Mouse (Mus musculus): Measurements from ENCODE around the gene Spo11. TPM values are rescaled to one million over a fixed set of nuclear protein-coding genes. Genes with fewer than 3 reads are reported as not detected.

Spo11 gene
- polyA plus RNA-seq, 1 experiment from 2014 or later = 0.27 TPM

DNA sequence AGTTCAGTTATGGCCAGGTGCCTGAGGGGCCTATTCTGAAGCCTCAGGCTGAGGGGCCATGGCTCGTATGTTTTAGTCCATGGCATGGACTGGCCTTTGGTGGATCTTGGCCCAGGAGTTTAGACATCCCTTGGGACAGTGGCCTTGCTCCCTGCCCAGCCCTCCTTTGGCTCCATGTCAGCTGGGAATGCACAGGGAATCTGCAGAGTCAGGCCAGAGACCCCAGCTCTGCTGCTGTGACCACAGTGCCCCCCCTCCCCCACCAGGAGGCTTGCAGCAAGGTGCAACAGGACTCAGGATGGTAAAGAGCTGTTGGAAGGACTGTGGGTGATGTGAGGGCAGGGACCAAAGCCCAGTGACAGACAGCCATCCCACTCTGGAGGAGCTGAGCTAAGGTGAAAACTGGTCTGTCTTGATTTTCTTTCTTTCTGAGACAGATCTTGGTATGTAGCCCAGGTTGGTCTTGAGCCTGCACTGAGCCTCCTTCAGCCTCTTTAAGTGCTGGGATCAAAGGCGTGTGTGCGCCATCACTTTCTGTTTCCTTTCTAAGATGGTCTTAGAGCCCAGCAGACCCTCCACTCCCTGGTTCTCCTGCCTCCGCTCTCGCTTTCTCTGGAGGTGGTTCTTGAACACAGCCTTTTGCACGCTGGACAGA lies 49.8 kb downstream of the Spo11 start:
- peaks cover 82% of the 10 kb centered on the region for H3K36me3 ChIP-seq (replicated peaks)
- H3K9ac ChIP-seq = no peak overlapping the region
- H3K4me1 ChIP-seq = peaks cover 54% of the 10 kb centered on the region
- H3K9me3 ChIP-seq = no peaks in the 10 kb centered on the region
- H3K4me3 ChIP-seq (replicated peaks) = no peak overlapping the region
- H3K27me3 ChIP-seq = no peaks in the 10 kb centered on the region
- WGBS = 87% methylated on average over 6 of the region's 6 CpGs
- peak overlapping the region; percentile 27; the same call in 1 of the 2 replicates for H3K27ac ChIP-seq
- ATAC-seq (ENCODE audit: low FRiP score) = no peak
- no peak overlapping the region for H3K4me2 ChIP-seq

DNA sequence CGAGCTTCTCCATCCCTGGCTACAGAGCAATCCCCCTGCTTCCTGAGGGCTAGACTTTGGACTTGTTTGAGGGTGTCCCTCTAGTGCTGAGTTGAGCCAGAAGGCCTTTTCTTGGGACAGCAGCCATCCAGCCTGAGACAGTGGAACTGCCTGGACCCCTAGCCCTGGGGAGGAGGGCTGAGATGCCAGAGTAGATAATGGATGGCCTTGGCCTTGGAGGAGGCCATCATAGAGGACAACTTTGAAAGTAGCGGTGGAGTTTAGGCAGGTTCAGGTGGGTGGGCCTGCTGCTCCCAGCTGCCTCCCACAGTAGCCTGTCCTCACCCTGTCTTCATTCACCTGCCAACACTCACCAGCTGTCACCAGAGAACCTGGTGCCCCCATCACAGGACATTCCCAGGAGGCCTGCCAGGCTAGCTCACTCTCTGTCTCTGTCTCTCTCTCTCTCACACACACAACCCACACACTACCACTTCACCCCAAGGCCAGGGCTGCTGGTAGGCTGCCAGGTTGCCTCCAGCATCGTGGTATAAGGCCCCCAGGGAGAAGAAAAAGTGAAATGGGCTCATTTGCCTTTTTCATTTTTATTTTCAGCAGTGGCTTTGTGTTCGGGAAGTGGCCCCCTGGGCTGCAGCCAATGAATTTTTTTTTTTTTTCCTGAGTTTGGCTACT lies 50.5 kb downstream of the Spo11 start:
- Histone ChIP-seq H3K36me3 (replicated peaks) (peaks cover 88% of the 10 kb centered on the region), H3K9ac (no peak overlapping the region), H3K4me3 (replicated peaks) (no peak overlapping the region), H3K9me3 (no peaks in the 10 kb centered on the region), H3K4me2 (no peak overlapping the region), H3K27me3 (no peaks in the 10 kb centered on the region), H3K4me1 (peaks cover 47% of the 10 kb centered on the region), H3K27ac (no peak overlapping the region)
- WGBS = 83% methylated on average over 4 of the region's 4 CpGs
- no peak for ATAC-seq (ENCODE audit: low FRiP score)

DNA sequence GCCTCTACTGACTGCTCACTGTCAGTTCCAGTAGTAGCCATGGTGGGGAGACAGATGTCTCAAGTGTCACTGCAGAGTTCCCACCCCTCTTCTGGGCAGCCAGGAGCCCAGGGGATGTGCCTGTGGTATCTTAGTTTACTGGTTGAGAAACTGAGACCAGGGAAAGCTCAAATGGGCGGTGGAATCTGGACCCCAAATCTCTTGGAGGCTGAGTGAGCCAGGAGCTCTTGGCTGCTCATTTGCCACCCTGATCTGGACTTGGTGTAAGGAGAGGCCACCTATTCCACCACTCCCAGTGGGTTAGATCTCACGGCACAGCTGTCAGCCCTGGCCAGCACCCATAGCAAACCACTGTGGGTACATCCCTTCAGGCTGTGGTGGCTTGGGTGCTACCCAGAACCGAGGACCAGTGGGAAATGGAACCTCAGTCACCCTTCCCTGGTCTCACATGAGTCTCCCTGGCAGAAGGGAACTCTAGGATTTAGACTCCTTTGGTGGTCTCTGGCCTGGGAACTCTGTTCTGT lies 51.1 kb downstream of the Spo11 start:
- Histone ChIP-seq H3K4me2 (no peak overlapping the region), H3K27ac (no peak overlapping the region), H3K36me3 (replicated peaks) (peaks cover 91% of the 10 kb centered on the region), H3K4me1 (peaks cover 41% of the 10 kb centered on the region), H3K9ac (no peak overlapping the region), H3K4me3 (replicated peaks) (no peak overlapping the region), H3K9me3 (no peaks in the 10 kb centered on the region), H3K27me3 (no peaks in the 10 kb centered on the region)
- ATAC-seq (ENCODE audit: low FRiP score) = no peak
- 95% methylated on average over 3 of the region's 3 CpGs for WGBS

DNA sequence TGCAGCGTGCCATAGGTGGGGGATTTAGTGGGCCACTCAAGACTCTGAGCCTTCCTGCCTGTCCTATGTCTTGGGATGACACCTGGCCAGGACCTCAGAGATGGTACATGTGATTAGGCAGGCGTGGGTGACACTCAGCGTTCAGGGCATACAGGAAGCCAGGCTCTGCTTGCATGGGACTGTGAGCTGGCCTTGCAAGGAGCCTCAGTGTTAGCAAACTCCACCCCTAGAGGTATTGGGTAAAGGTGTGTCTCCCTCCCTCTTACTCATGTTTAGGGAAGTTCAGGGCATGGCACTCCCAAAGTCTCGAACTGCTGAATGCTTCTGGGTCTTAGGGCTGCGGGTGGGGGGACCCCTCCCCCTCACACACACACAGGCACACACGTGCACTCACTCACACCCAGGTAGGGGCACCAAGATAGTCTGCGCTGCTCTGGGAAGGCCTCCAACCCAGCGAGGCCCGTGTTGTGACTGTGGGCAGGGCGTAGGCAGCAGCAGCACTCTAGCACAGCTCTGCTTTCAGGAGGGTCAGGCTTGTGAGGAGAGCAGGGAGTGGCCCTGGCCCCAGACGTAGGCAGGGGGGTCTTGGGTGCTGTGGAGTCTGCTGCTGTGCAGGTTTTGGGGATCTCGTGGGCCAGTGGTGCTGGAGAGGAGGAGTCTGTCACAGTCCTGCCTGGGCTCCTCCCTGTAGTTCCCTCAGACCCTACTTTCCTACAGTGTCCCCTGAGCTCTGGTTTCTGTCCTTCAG lies 53.3 kb downstream of the Spo11 start:
- WGBS = 78% methylated on average over 12 of the region's 12 CpGs
- Histone ChIP-seq H3K9me3 (no peaks in the 10 kb centered on the region), H3K4me3 (replicated peaks) (no peak overlapping the region), H3K9ac (no peak overlapping the region), H3K4me1 (peaks cover 19% of the 10 kb centered on the region), H3K4me2 (no peak overlapping the region), H3K27ac (no peak overlapping the region), H3K36me3 (replicated peaks) (peaks cover 98% of the 10 kb centered on the region), H3K27me3 (no peaks in the 10 kb centered on the region)
- ATAC-seq (ENCODE audit: low FRiP score) = no peak

DNA sequence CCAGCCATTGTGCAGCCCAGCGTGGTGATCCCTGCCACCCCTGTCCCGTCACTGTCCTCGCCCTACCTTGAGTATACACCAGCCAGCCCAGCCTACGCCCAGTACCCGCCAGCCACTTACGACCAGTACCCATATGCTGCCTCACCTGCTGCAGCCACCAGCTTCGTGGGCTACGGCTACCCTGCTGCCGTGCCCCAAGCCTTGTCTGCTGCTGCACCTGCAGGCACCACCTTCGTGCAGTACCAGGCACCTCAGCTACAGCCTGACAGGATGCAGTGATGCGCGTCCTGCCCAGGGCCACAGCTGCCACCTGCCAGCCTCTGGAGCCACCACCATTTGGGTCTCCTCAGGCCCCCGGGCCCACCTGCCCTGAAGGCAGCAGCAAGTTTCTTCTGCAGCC lies 56.0 kb downstream of the Spo11 start:
- peaks cover 72% of the 10 kb centered on the region for H3K36me3 ChIP-seq (replicated peaks)
- H3K9me3 ChIP-seq = no peaks in the 10 kb centered on the region
- H3K9ac ChIP-seq = no peak overlapping the region
- no peak overlapping the region for H3K4me3 ChIP-seq (replicated peaks)
- no peaks in the 10 kb centered on the region for H3K27me3 ChIP-seq
- WGBS = 95% methylated on average over 13 of the region's 13 CpGs
- no peak overlapping the region for H3K4me2 ChIP-seq
- no peak for ATAC-seq (ENCODE audit: low FRiP score)
- H3K4me1 ChIP-seq = no peaks in the 10 kb centered on the region
- no peak overlapping the region for H3K27ac ChIP-seq

DNA sequence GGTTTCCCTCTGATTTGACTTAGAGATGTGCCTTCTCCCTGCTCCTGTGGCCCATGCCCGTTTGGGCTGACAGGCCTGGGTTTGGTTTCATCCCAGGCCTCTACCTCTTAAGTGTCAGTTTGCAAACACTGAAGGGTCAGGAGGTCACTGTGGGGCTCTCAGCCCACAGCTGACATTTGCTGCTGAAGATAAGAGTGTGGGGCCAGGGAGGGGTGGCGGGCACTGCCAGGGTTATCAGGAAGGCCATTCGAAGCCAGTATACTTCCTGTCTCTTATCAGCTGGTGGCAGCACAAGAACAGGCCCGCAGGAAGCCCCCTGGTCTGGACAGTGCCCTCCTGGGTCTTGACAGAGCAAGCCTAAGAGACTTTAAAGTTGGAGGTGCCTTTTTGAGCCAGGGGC lies 57.5 kb downstream of the Spo11 start:
- Histone ChIP-seq H3K27ac (0 out of 2 replicates have a peak overlapping the region, but pooled peaks have one; percentile 11), H3K4me3 (replicated peaks) (no peak overlapping the region), H3K4me2 (no peak overlapping the region), H3K9ac (no peak overlapping the region), H3K27me3 (no peaks in the 10 kb centered on the region), H3K36me3 (replicated peaks) (peaks cover 57% of the 10 kb centered on the region), H3K9me3 (no peaks in the 10 kb centered on the region), H3K4me1 (no peaks in the 10 kb centered on the region)
- WGBS = 83% methylated on average over 4 of the region's 4 CpGs
- no peak for ATAC-seq (ENCODE audit: low FRiP score)

DNA sequence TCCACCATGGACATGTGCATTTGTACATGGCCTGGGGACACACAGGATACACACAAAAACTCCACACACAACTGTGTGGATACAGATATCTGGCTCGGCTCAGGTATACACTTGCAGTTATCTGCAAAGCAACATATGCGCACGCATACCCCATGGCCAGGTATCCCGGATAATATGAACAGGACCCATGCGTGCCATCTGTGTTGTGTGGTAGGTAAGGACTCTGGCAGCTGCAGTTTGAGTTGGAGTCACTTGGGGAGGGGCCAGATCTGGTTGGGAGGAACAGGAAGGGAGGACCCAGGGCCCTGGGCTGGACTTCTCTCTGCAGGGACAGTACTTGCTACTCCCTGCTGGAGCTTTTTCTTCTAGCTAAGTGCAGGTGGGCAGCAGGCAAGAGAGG lies 58.2 kb downstream of the Spo11 start:
- no peaks in the 10 kb centered on the region for H3K27me3 ChIP-seq
- H3K27ac ChIP-seq = peak overlapping the region; percentile 46; the same call in 1 of the 2 replicates
- H3K4me3 ChIP-seq (replicated peaks) = no peak overlapping the region
- H3K9me3 ChIP-seq = no peaks in the 10 kb centered on the region
- H3K9ac ChIP-seq = no peak overlapping the region
- ATAC-seq (ENCODE audit: low FRiP score) = no peak
- no peak overlapping the region for H3K4me2 ChIP-seq
- no peaks in the 10 kb centered on the region for H3K4me1 ChIP-seq
- WGBS = 92% methylated on average over 5 of the region's 5 CpGs
- H3K36me3 ChIP-seq (replicated peaks) = peaks cover 50% of the 10 kb centered on the region

DNA sequence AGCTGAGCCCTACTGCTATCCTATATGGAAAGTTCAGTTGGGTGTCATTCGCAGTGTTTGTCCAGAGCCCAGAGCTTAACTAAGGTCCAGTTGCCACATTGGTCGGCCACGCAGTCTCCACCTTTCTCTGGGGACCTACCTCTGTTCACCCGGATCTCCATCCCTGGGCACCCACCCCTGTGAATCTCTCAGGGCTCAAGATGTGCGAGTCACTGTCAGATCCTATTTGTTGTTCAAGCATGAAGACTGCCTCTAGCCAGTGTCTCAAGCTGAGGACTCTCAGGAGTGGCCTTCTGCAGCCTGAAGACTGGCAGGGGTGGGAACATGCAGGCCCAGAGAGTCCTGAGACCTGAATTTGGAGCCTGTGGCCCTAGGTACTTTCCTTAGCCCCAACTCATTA lies 58.6 kb downstream of the Spo11 start:
- Histone ChIP-seq H3K4me1 (no peaks in the 10 kb centered on the region), H3K9me3 (no peaks in the 10 kb centered on the region), H3K27me3 (no peaks in the 10 kb centered on the region), H3K27ac (0 out of 2 replicates have a peak overlapping the region, but pooled peaks have one; percentile 46), H3K4me2 (no peak overlapping the region), H3K9ac (no peak overlapping the region), H3K36me3 (replicated peaks) (peaks cover 46% of the 10 kb centered on the region), H3K4me3 (replicated peaks) (no peak overlapping the region)
- ATAC-seq (ENCODE audit: low FRiP score) = no peak
- 83% methylated on average over 5 of the region's 5 CpGs for WGBS

DNA sequence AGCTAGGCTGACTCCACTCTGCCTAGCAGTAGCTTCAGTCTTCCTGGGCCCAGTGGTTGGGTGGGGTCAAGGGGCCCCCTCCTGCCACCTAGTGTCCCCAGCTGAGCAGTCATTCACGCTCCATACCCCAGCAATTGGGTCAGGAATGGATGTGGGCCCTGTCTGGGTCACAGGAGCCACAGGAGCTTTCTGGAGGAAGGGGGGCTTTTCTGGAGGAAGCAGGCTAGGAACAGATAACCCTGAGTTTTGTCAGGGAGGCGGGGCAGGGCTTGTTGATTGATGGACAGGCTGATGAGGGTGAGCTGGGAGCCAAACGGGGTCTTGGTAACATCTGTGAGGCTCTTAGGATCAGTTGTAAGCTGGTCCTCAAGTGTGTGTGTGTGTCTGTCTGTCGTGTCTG lies 59.1 kb downstream of the Spo11 start:
- no peak overlapping the region for H3K27ac ChIP-seq
- WGBS = 68% methylated on average over 4 of the region's 4 CpGs
- H3K36me3 ChIP-seq (replicated peaks) = peaks cover 41% of the 10 kb centered on the region
- no peaks in the 10 kb centered on the region for H3K9me3 ChIP-seq
- H3K4me1 ChIP-seq = no peaks in the 10 kb centered on the region
- ATAC-seq (ENCODE audit: low FRiP score) = no peak
- H3K4me3 ChIP-seq (replicated peaks) = no peak overlapping the region
- no peaks in the 10 kb centered on the region for H3K27me3 ChIP-seq
- H3K9ac ChIP-seq = no peak overlapping the region
- H3K4me2 ChIP-seq = no peak overlapping the region

DNA sequence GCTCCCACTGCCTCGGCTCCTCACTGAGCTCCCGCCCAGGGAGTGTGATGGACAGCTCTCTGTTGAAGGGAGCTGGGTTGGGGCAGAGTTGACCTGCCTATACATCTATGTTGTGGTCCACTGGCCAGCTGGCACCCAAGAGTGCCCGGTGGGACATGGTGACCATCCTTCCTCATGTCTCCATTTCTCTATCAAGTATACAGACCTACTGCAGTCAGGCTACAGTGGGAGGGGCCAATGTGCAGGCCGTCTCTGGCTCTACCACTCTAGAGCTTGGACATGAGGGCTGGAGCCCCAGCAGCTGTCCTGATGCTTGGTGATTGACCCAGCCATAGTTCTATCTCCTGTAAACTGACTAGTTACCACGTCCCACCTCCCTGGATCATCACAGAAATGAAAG lies 59.8 kb downstream of the Spo11 start:
- Histone ChIP-seq H3K4me1 (no peaks in the 10 kb centered on the region), H3K27me3 (no peaks in the 10 kb centered on the region), H3K4me3 (replicated peaks) (no peak overlapping the region), H3K9ac (no peak overlapping the region), H3K36me3 (replicated peaks) (peaks cover 33% of the 10 kb centered on the region), H3K9me3 (no peaks in the 10 kb centered on the region), H3K4me2 (no peak overlapping the region), H3K27ac (no peak overlapping the region)
- WGBS = 74% methylated on average over 5 of the region's 5 CpGs
- ATAC-seq (ENCODE audit: low FRiP score) = no peak

DNA sequence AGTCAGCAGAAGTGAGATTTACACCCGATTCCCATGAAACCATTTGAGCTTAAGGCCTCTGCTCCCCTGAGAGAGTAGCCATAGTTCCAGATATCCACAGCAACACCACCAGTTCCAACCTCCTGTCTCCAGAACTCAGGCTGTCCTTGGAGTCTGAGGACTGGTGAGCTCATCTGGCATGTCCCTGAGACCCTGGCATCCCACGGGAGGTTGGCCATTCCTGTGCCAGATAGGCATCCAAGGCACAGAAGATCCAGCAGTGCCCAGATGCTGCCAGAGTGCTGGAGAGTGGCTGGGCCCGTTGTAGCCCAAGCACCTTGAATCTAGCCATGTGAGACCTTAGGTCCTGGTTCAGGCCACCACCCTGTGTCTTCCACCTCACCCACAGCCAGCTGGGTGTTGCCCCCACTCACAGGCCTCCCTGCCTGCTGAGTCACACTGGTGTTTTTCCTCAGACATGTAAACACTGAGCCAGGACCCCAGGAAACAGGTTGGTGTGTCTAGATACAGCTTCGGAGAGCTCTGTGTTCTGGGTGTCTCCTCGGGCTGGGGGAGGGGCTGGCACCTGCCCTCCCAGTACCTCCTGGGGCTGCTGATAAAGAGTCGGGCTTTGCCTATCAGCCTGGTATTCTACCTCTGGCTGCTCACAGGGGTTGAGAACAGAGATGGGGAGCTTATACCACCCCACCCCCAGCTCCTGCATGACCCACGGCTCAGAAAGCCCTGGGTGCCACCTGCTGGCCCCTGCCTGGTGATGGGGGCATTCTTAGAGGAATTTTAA lies 60.5 kb downstream of the Spo11 start:
- no peak; the same call in 1 of the 2 replicates for ATAC-seq (ENCODE audit: low FRiP score)
- WGBS = 79% methylated on average over 7 of the region's 7 CpGs
- no peak overlapping the region for H3K27ac ChIP-seq

DNA sequence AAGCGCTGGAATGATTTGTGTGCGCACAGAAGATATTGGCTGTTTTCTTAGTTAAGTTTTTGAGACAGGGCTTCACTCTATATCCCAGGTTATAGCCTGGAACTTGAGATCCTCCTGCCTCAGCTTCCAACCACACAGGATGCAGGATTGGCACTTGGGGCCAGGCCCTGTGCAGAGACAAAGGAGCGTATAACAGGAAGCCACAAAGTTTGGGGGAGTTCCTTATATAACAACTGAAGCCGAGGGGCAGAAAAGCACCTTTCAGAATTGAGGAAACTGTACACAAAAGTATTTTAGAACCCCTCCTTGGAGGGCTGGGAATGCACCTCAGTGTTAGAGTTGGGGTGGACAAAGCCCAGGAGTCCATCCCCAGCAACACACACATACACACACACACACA lies 61.5 kb downstream of the Spo11 start:
- WGBS = 94% methylated on average over 4 of the region's 4 CpGs
- no peak overlapping the region for H3K4me3 ChIP-seq (replicated peaks)
- no peak for ATAC-seq (ENCODE audit: low FRiP score)

More for the DNA sequence above, 60.5 kb downstream of the Spo11 start:
- H3K4me2 ChIP-seq = no peak overlapping the region
- H3K36me3 ChIP-seq (replicated peaks) = peaks cover 27% of the 10 kb centered on the region
- no peaks in the 10 kb centered on the region for H3K27me3 ChIP-seq
- no peak overlapping the region for H3K9ac ChIP-seq
- H3K4me1 ChIP-seq = no peaks in the 10 kb centered on the region
- H3K4me3 ChIP-seq (replicated peaks) = no peak overlapping the region
- H3K9me3 ChIP-seq = no peaks in the 10 kb centered on the region

More for the DNA sequence above, 61.5 kb downstream of the Spo11 start:
- 0 out of 2 replicates have a peak overlapping the region, but pooled peaks have one; percentile 5 for H3K27ac ChIP-seq
- no peaks in the 10 kb centered on the region for H3K4me1 ChIP-seq
- no peaks in the 10 kb centered on the region for H3K27me3 ChIP-seq
- no peaks in the 10 kb centered on the region for H3K9me3 ChIP-seq
- H3K4me2 ChIP-seq = no peak overlapping the region
- peaks cover 17% of the 10 kb centered on the region for H3K36me3 ChIP-seq (replicated peaks)
- no peak overlapping the region for H3K9ac ChIP-seq
